Mouse (Mus musculus): ENCODE results near the gene Gpr155. TPM values are rescaled to one million over a fixed set of nuclear protein-coding genes. Genes with fewer than 3 reads are reported as not detected.

Gene Gpr155
- polyA plus RNA-seq, 1 experiment from 2014 or later = 6.2 TPM

- 72% methylated on average over 8 of the region's 8 CpGs for WGBS
- Histone ChIP-seq H3K27me3 (ENCODE audit: control insufficient read depth, insufficient read depth, low read length) (no peaks in the 10 kb centered on the region), H3K27ac (ENCODE audit: low read length) (no peak overlapping the region), H3K36me3 (ENCODE audit: control insufficient read depth, insufficient read depth) (no peaks in the 10 kb centered on the region), H3K4me3 (ENCODE audit: low read length) (no peak overlapping the region), H3K9ac (ENCODE audit: low read length) (no peak overlapping the region), H3K4me1 (ENCODE audit: control insufficient read depth, insufficient read depth, low read length) (no peaks in the 10 kb centered on the region), H3K4me2 (ENCODE audit: low read depth, low read length) (no peak overlapping the region), H3K9me3 (replicated peaks; ENCODE audit: control insufficient read depth, low read length) (no peaks in the 10 kb centered on the region)
- no peak for ATAC-seq (replicated peaks; ENCODE audit: extremely low read depth, insufficient read depth, low FRiP score)
Observed at GRCm38 (mm10) chr2:73395516-73395915, 9.1 kb upstream of the Gpr155 start.

- H3K36me3 ChIP-seq (ENCODE audit: control insufficient read depth, insufficient read depth) = no peaks in the 10 kb centered on the region
- ATAC-seq (replicated peaks; ENCODE audit: extremely low read depth, insufficient read depth, low FRiP score) = no peak
- H3K4me2 ChIP-seq (ENCODE audit: low read depth, low read length) = no peak overlapping the region
- H3K27ac ChIP-seq (ENCODE audit: low read length) = no peak overlapping the region
- no peak overlapping the region for H3K4me3 ChIP-seq (ENCODE audit: low read length)
- no peaks in the 10 kb centered on the region for H3K4me1 ChIP-seq (ENCODE audit: control insufficient read depth, insufficient read depth, low read length)
- WGBS = 81% methylated on average over 3 of the region's 3 CpGs
- H3K9ac ChIP-seq (ENCODE audit: low read length) = no peak overlapping the region
- no peaks in the 10 kb centered on the region for H3K27me3 ChIP-seq (ENCODE audit: control insufficient read depth, insufficient read depth, low read length)
- H3K9me3 ChIP-seq (replicated peaks; ENCODE audit: control insufficient read depth, low read length) = no peaks in the 10 kb centered on the region
Observed at GRCm38 (mm10) chr2:73394476-73394875, 8.1 kb upstream of the Gpr155 start.

GRCm38 (mm10) chr2:73392772-73393171 lies 6.4 kb upstream of the Gpr155 start:
- ATAC-seq (replicated peaks; ENCODE audit: extremely low read depth, insufficient read depth, low FRiP score) = no peak
- H3K9me3 ChIP-seq (replicated peaks; ENCODE audit: control insufficient read depth, low read length) = no peaks in the 10 kb centered on the region
- no peaks in the 10 kb centered on the region for H3K27me3 ChIP-seq (ENCODE audit: control insufficient read depth, insufficient read depth, low read length)
- H3K4me1 ChIP-seq (ENCODE audit: control insufficient read depth, insufficient read depth, low read length) = no peaks in the 10 kb centered on the region
- no peak overlapping the region for H3K9ac ChIP-seq (ENCODE audit: low read length)
- H3K4me3 ChIP-seq (ENCODE audit: low read length) = no peak overlapping the region
- H3K36me3 ChIP-seq (ENCODE audit: control insufficient read depth, insufficient read depth) = no peaks in the 10 kb centered on the region
- no peak overlapping the region for H3K4me2 ChIP-seq (ENCODE audit: low read depth, low read length)
- 76% methylated on average over 2 of the region's 2 CpGs for WGBS
- H3K27ac ChIP-seq (ENCODE audit: low read length) = no peak overlapping the region

GRCm38 (mm10) chr2:73389951-73390350 lies 3.6 kb upstream of the Gpr155 start:
- Histone ChIP-seq H3K27me3 (ENCODE audit: control insufficient read depth, insufficient read depth, low read length) (no peaks in the 10 kb centered on the region), H3K4me3 (ENCODE audit: low read length) (no peak overlapping the region), H3K4me1 (ENCODE audit: control insufficient read depth, insufficient read depth, low read length) (peaks cover 5% of the 10 kb centered on the region; the same call in 1 of the 2 replicates), H3K27ac (ENCODE audit: low read length) (no peak overlapping the region), H3K4me2 (ENCODE audit: low read depth, low read length) (no peak overlapping the region), H3K36me3 (ENCODE audit: control insufficient read depth, insufficient read depth) (no peaks in the 10 kb centered on the region), H3K9ac (ENCODE audit: low read length) (no peak overlapping the region), H3K9me3 (replicated peaks; ENCODE audit: control insufficient read depth, low read length) (no peaks in the 10 kb centered on the region)
- 84% methylated on average over 3 of the region's 3 CpGs for WGBS
- ATAC-seq (replicated peaks; ENCODE audit: extremely low read depth, insufficient read depth, low FRiP score) = no peak

GRCm38 (mm10) chr2:73387806-73388205 lies 1.4 kb upstream of the Gpr155 start:
- H3K27me3 ChIP-seq (ENCODE audit: control insufficient read depth, insufficient read depth, low read length) = no peaks in the 10 kb centered on the region
- ATAC-seq (replicated peaks; ENCODE audit: extremely low read depth, insufficient read depth, low FRiP score) = no peak
- H3K4me2 ChIP-seq (ENCODE audit: low read depth, low read length) = no peak overlapping the region
- H3K4me1 ChIP-seq (ENCODE audit: control insufficient read depth, insufficient read depth, low read length) = peaks cover 6% of the 10 kb centered on the region; the same call in 1 of the 2 replicates
- WGBS = 83% methylated on average over 1 of the region's 1 CpGs
- no peaks in the 10 kb centered on the region for H3K9me3 ChIP-seq (replicated peaks; ENCODE audit: control insufficient read depth, low read length)
- H3K9ac ChIP-seq (ENCODE audit: low read length) = no peak overlapping the region
- no peak overlapping the region for H3K4me3 ChIP-seq (ENCODE audit: low read length)
- no peaks in the 10 kb centered on the region for H3K36me3 ChIP-seq (ENCODE audit: control insufficient read depth, insufficient read depth)
- H3K27ac ChIP-seq (ENCODE audit: low read length) = no peak overlapping the region

GRCm38 (mm10) chr2:73385641-73386355 lies 574 bp downstream of the Gpr155 start:
- Histone ChIP-seq H3K27me3 (ENCODE audit: control insufficient read depth, insufficient read depth, low read length) (no peaks in the 10 kb centered on the region), H3K9ac (ENCODE audit: low read length) (peak overlapping the region; percentile 69), H3K4me2 (ENCODE audit: low read depth, low read length) (peak overlapping the region; percentile 75), H3K4me3 (ENCODE audit: low read length) (peak overlapping the region; percentile 66), H3K27ac (ENCODE audit: low read length) (peak overlapping the region; percentile 64), H3K9me3 (replicated peaks; ENCODE audit: control insufficient read depth, low read length) (no peaks in the 10 kb centered on the region), H3K36me3 (ENCODE audit: control insufficient read depth, insufficient read depth) (no peaks in the 10 kb centered on the region), H3K4me1 (ENCODE audit: control insufficient read depth, insufficient read depth, low read length) (peaks cover 6% of the 10 kb centered on the region; the same call in 1 of the 2 replicates)
- ATAC-seq (replicated peaks; ENCODE audit: extremely low read depth, insufficient read depth, low FRiP score) = peak; percentile 23
- WGBS = under 1% methylated on average over 29 of the region's 29 CpGs

- H3K4me3 ChIP-seq (ENCODE audit: low read length) = peak overlapping the region; percentile 66
- H3K36me3 ChIP-seq (ENCODE audit: control insufficient read depth, insufficient read depth) = no peaks in the 10 kb centered on the region
- 0 out of 2 replicates have a peak overlapping the region, but pooled peaks have one; percentile 64 for H3K27ac ChIP-seq (ENCODE audit: low read length)
- peaks cover 6% of the 10 kb centered on the region; the same call in 1 of the 2 replicates for H3K4me1 ChIP-seq (ENCODE audit: control insufficient read depth, insufficient read depth, low read length)
- H3K9ac ChIP-seq (ENCODE audit: low read length) = no peak overlapping the region
- H3K27me3 ChIP-seq (ENCODE audit: control insufficient read depth, insufficient read depth, low read length) = no peaks in the 10 kb centered on the region
- no peaks in the 10 kb centered on the region for H3K9me3 ChIP-seq (replicated peaks; ENCODE audit: control insufficient read depth, low read length)
- WGBS = 67% methylated on average over 4 of the region's 4 CpGs
- peak overlapping the region; percentile 75 for H3K4me2 ChIP-seq (ENCODE audit: low read depth, low read length)
- ATAC-seq (replicated peaks; ENCODE audit: extremely low read depth, insufficient read depth, low FRiP score) = no peak
Observed at GRCm38 (mm10) chr2:73385172-73385571, 1.2 kb downstream of the Gpr155 start.

- Histone ChIP-seq H3K9me3 (replicated peaks; ENCODE audit: control insufficient read depth, low read length) (no peaks in the 10 kb centered on the region), H3K36me3 (ENCODE audit: control insufficient read depth, insufficient read depth) (no peaks in the 10 kb centered on the region), H3K4me1 (ENCODE audit: control insufficient read depth, insufficient read depth, low read length) (0 out of 2 replicates have a peak, but pooled peaks cover 3% of the 10 kb centered on the region), H3K4me3 (ENCODE audit: low read length) (no peak overlapping the region), H3K27ac (ENCODE audit: low read length) (no peak overlapping the region), H3K4me2 (ENCODE audit: low read depth, low read length) (no peak overlapping the region), H3K27me3 (ENCODE audit: control insufficient read depth, insufficient read depth, low read length) (no peaks in the 10 kb centered on the region), H3K9ac (ENCODE audit: low read length) (no peak overlapping the region)
- 54% methylated on average over 9 of the region's 9 CpGs for WGBS
- ATAC-seq (replicated peaks; ENCODE audit: extremely low read depth, insufficient read depth, low FRiP score) = no peak
Observed at GRCm38 (mm10) chr2:73380298-73380975, 5.9 kb downstream of the Gpr155 start.

- Histone ChIP-seq H3K4me2 (ENCODE audit: low read depth, low read length) (no peak overlapping the region), H3K36me3 (ENCODE audit: control insufficient read depth, insufficient read depth) (no peaks in the 10 kb centered on the region), H3K27ac (ENCODE audit: low read length) (no peak overlapping the region), H3K9me3 (replicated peaks; ENCODE audit: control insufficient read depth, low read length) (no peaks in the 10 kb centered on the region), H3K4me1 (ENCODE audit: control insufficient read depth, insufficient read depth, low read length) (no peaks in the 10 kb centered on the region), H3K9ac (ENCODE audit: low read length) (no peak overlapping the region), H3K4me3 (ENCODE audit: low read length) (no peak overlapping the region), H3K27me3 (ENCODE audit: control insufficient read depth, insufficient read depth, low read length) (no peaks in the 10 kb centered on the region)
- WGBS = 76% methylated on average over 5 of the region's 5 CpGs
- no peak for ATAC-seq (replicated peaks; ENCODE audit: extremely low read depth, insufficient read depth, low FRiP score)
Observed at GRCm38 (mm10) chr2:73379656-73380055, 6.7 kb downstream of the Gpr155 start.

Measured in heart, embryonic 16.5 days (tissue).